Mouse (Mus musculus): ENCODE data around the gene Isyna1.

GRCm38 (mm10) chr8:70555079-70555747 lies 39.0 kb upstream of the Isyna1 start:
- TF ChIP-seq CTCF (IDR thresholded peaks at IDR 0.05; ENCODE audit: borderline replicate concordance, insufficient read depth, low read length) (no peak), POLR2A (IDR thresholded peaks at IDR 0.05; ENCODE audit: low read depth, low read length) (no peak)
